Mouse (Mus musculus) megakaryocyte, embryonic 14.5 days (primary cell): ENCODE measurements around the gene Fez2.

Experiments used
- FLI1 ChIP-seq: IDR thresholded peaks from 2 replicates; pipeline ENCODE4 v1.6.1; 2012; ENCODE audit warnings: low read length, inconsistent platforms, mixed read lengths
- GATA1 ChIP-seq: IDR thresholded peaks from 3 replicates; pipeline ENCODE4 v1.6.1; 2012; ENCODE audit warnings: mixed read lengths, low read length, inconsistent platforms, borderline replicate concordance

GRCm38 (mm10) chr17:78322369-78323335, 95.3 kb downstream of the Fez2 start:
- no peak for TF ChIP-seq GATA1
- TF ChIP-seq FLI1, result no peak
